Mouse (Mus musculus) CH12.LX (cell line): ENCODE measurements around the gene Tmem87a. TPM values are rescaled to one million over a fixed set of nuclear protein-coding genes. Genes with fewer than 3 reads are reported as not detected.

ENCODE experiments used
- DNase-seq: peaks from one replicate; pipeline ENCODE4 v3.0.0-alpha.2; 2013; ENCODE audit errors: extremely low read depth
- H3K27ac ChIP-seq: 2 replicates; pipeline ENCODE4 v1.5.1; 2012; ENCODE audit warnings: low read depth, mild to moderate bottlenecking, control low read depth, moderate library complexity; ENCODE audit not compliant: insufficient read depth
- H3K27me3 ChIP-seq: replicated peaks from 2 replicates; pipeline ENCODE3; 2012; ENCODE audit warnings: inconsistent platforms
- H3K36me3 ChIP-seq, 2 experiments: replicated peaks in 1 of 2; 2 replicates each; pipeline versions ENCODE3 to v1.6.1; 2012; ENCODE audit warnings: inconsistent platforms in 1 of 2, low read length in 1 of 2, mild to moderate bottlenecking in 1 of 2, mixed read lengths in 1 of 2, moderate library complexity in 1 of 2; ENCODE audit not compliant: control insufficient read depth in 1 of 2, insufficient read depth in 1 of 2
- H3K4me1 ChIP-seq, 2 experiments: 2 replicates each; pipeline ENCODE4 v1.6.1; 2012; ENCODE audit warnings: inconsistent platforms in 1 of 2, moderate library complexity in 1 of 2; ENCODE audit not compliant: insufficient read depth in 2 of 2, control insufficient read depth in 1 of 2
- H3K4me2 ChIP-seq: 2 replicates; pipeline ENCODE4 v1.6.1; 2012; ENCODE audit warnings: low read depth, mild to moderate bottlenecking, control low read depth; ENCODE audit not compliant: poor library complexity, insufficient read depth, severe bottlenecking
- H3K4me3 ChIP-seq, 3 experiments: fragments of 150-350 bp in 1 of 3; sonication (generic) in 1 of 3; replicated peaks in 1 of 3; 2 replicates each; pipeline versions ENCODE3 to v1.5.1; 2011 to 2012; ENCODE audit warnings: low read depth in 2 of 3, low read length in 2 of 3, mild to moderate bottlenecking in 2 of 3, moderate library complexity in 2 of 3, control low read depth in 1 of 3, improper control_type of control experiment in 1 of 3, inconsistent platforms in 1 of 3, mixed read lengths in 1 of 3; ENCODE audit not compliant: poor library complexity in 1 of 3
- H3K79me2 ChIP-seq: replicated peaks from 2 replicates; pipeline ENCODE4 v1.6.1; 2012; ENCODE audit warnings: mild to moderate bottlenecking, moderate library complexity; ENCODE audit not compliant: control insufficient read depth, poor library complexity, insufficient read depth, severe bottlenecking; ENCODE audit errors: extremely low read depth
- H3K9ac ChIP-seq: 2 replicates; pipeline ENCODE4 v1.6.1; 2012; ENCODE audit warnings: low read depth, mild to moderate bottlenecking, control low read depth, moderate library complexity; ENCODE audit not compliant: insufficient read depth
- H3K9me3 ChIP-seq: replicated peaks from 2 replicates; pipeline ENCODE3; 2012; ENCODE audit warnings: low read length, inconsistent platforms, mixed read lengths
- CHD2 ChIP-seq: IDR thresholded peaks from 2 replicates; pipeline ENCODE4 v1.6.1; 2011; ENCODE audit warnings: low read length, improper control_type of control experiment
- CTCF ChIP-seq, 2 experiments: IDR thresholded peaks in 1 of 2; conservative IDR thresholded peaks in 1 of 2; 2 replicates each; pipeline ENCODE4 v1.5.1; 2011 to 2012; ENCODE audit warnings: low read depth in 2 of 2, low read length in 2 of 2, improper control_type of control experiment in 1 of 2, inconsistent platforms in 1 of 2, mild to moderate bottlenecking in 1 of 2, moderate library complexity in 1 of 2
- E2F4 ChIP-seq: IDR thresholded peaks from 2 replicates; pipeline ENCODE4 v1.6.1; 2011; ENCODE audit warnings: low read depth, low read length, improper control_type of control experiment; ENCODE audit not compliant: insufficient replicate concordance
- EP300 ChIP-seq: IDR thresholded peaks from 2 replicates; pipeline ENCODE4 v1.6.1; 2011; ENCODE audit warnings: low read length, improper control_type of control experiment
- ETS1 ChIP-seq: conservative IDR thresholded peaks from 2 replicates; pipeline ENCODE4 v1.6.1; 2012; ENCODE audit warnings: low read depth, mild to moderate bottlenecking, inconsistent platforms, low read length, improper control_type of control experiment, moderate library complexity
- HCFC1 ChIP-seq: IDR thresholded peaks from 2 replicates; pipeline ENCODE4 v1.6.1; 2012; ENCODE audit warnings: low read depth, mild to moderate bottlenecking, inconsistent platforms, low read length, improper control_type of control experiment
- KAT2A ChIP-seq: IDR thresholded peaks from 2 replicates; pipeline ENCODE4 v1.6.1; 2012; ENCODE audit warnings: low read length, improper control_type of control experiment, inconsistent platforms; ENCODE audit not compliant: insufficient replicate concordance
- MAX ChIP-seq: IDR thresholded peaks from 2 replicates; pipeline ENCODE4 v1.6.1; 2011; ENCODE audit warnings: low read length, improper control_type of control experiment
- MYC ChIP-seq: IDR thresholded peaks from 2 replicates; pipeline ENCODE4 v1.6.1; 2011; ENCODE audit warnings: low read depth, mild to moderate bottlenecking, improper control_type of control experiment, low read length
- NELFE ChIP-seq: IDR thresholded peaks from 2 replicates; pipeline ENCODE4 v1.6.1; 2011; ENCODE audit warnings: low read depth, low read length, improper control_type of control experiment
- PAX5 ChIP-seq: IDR thresholded peaks from 2 replicates; pipeline ENCODE4 v1.6.1; 2012; ENCODE audit warnings: low read length, inconsistent platforms, mixed read lengths
- POLR2A ChIP-seq: IDR thresholded peaks from 2 replicates; pipeline ENCODE4 v1.6.1; 2011; ENCODE audit warnings: low read depth, mild to moderate bottlenecking, improper control_type of control experiment, low read length
- POLR2AphosphoS2 ChIP-seq: IDR thresholded peaks from 2 replicates; pipeline ENCODE4 v1.6.1; 2011; ENCODE audit warnings: low read depth, low read length, improper control_type of control experiment
- RCOR1 ChIP-seq: conservative IDR thresholded peaks from 2 replicates; pipeline ENCODE4 v1.6.1; 2012; ENCODE audit warnings: low read depth, mild to moderate bottlenecking, inconsistent platforms, low read length, improper control_type of control experiment
- SMC3 ChIP-seq: IDR thresholded peaks from 2 replicates; pipeline ENCODE4 v1.6.1; 2011; ENCODE audit warnings: low read depth, low read length, improper control_type of control experiment
- TBP ChIP-seq: conservative IDR thresholded peaks from 2 replicates; pipeline ENCODE4 v1.6.1; 2011; ENCODE audit warnings: low read depth, low read length, improper control_type of control experiment
- UBTF ChIP-seq: IDR thresholded peaks from 2 replicates; pipeline ENCODE4 v1.6.1; 2012; ENCODE audit warnings: low read depth, mild to moderate bottlenecking, inconsistent platforms, low read length, improper control_type of control experiment, moderate library complexity
- ZC3H11A ChIP-seq: IDR thresholded peaks from 2 replicates; pipeline ENCODE4 v1.6.1; 2012; ENCODE audit warnings: low read depth, mild to moderate bottlenecking, inconsistent platforms, low read length, improper control_type of control experiment
- ZMIZ1 ChIP-seq: IDR thresholded peaks from 2 replicates; pipeline ENCODE4 v1.6.1; 2012; ENCODE audit warnings: low read depth, mild to moderate bottlenecking, inconsistent platforms, low read length, improper control_type of control experiment
- ZNF384 ChIP-seq: IDR thresholded peaks from 2 replicates; pipeline ENCODE4 v1.6.1; 2012; ENCODE audit warnings: low read depth, low read length, improper control_type of control experiment, inconsistent platforms
- dilution Hi-C: fragments of 300-500 bp; cut with MboI; formaldehyde crosslinking; loops from 2 replicates; pipeline ENCODE4 v1.14.3; 2020; ENCODE audit warnings: low sequenced_read_pairs; ENCODE audit not compliant: extremely low pct_unique_long_range_greater_than_20kb, extremely low pct_ligation_motif_present
- in situ Hi-C: fragments of 300-500 bp; cut with MboI; formaldehyde crosslinking; loops from 3 replicates; pipeline ENCODE4 v1.14.3; 2019; ENCODE audit warnings: low sequenced_read_pairs, low pct_ligation_motif_present, low pct_unique_long_range_greater_than_20kb, mixed read lengths
- polyA plus RNA-seq: library from polyadenylated mRNA; unstranded; fragments of >175 nt; gene quantifications from 2 replicates; pipeline ENCODE4 v1.2.1, GENCODE M21; 2012; ENCODE audit warnings: low read depth; ENCODE audit not compliant: insufficient read length
- total RNA-seq, 2 experiments: library from RNA; depleted of rRNA; stranded (reverse); fragments of 300-350 nt in 1 of 2; fragments of >200 nt in 1 of 2; gene quantifications; 2 replicates each; pipeline ENCODE4 v1.2.3; 2012 to 2014

Gene Tmem87a
- total and polyA plus RNA-seq, 3 experiments = 26.0 to 43.5 (median 30.5) TPM

DNA sequence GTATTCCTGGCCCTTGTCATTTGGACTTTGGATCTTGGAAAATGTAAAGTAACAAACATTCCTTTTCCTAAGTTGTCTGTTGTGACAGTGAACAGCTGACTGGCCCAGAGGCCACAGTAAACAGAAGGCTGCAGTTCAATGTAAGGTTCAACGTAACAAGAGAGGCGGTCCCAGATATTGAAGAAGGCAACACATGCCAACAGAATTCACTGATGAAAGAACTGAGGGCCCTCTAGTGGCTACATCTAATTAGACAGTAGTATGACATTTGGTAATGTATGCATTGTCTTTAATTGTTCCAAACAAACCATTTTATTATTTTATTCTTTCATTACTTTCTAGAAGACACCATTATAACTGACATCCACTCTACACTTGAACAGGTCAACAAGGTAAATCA lies 66.0 kb downstream of the Tmem87a start:
- dilution Hi-C loops (no loop called here), in situ Hi-C loops (no loop called here)
- no peak for DNase-seq
- no peaks in the 10 kb centered on the region for H3K4me1 ChIP-seq
- H3K27ac ChIP-seq = no peak overlapping the region
- TF ChIP-seq CTCF (conservative IDR thresholded peaks at IDR 0.05 in 1 of 2, IDR thresholded peaks at IDR 0.05 in 1 of 2; ENCODE audit: low read depth in 2 of 2, low read length in 2 of 2) (peak in 1 of 2 experiments; percentile 43; a peak in 2 of 4 replicates), HCFC1 (no peak)
- no peaks in the 10 kb centered on the region for H3K9me3 ChIP-seq
- no peak overlapping the region for H3K9ac ChIP-seq
- H3K4me2 ChIP-seq = no peak overlapping the region
- H3K36me3 ChIP-seq = peaks cover 63 to 88% of the 10 kb centered on the region in 2 experiments
- H3K79me2 ChIP-seq = no peaks in the 10 kb centered on the region
- no peaks in the 10 kb centered on the region for H3K27me3 ChIP-seq
- H3K4me3 ChIP-seq = no peak overlapping the region

DNA sequence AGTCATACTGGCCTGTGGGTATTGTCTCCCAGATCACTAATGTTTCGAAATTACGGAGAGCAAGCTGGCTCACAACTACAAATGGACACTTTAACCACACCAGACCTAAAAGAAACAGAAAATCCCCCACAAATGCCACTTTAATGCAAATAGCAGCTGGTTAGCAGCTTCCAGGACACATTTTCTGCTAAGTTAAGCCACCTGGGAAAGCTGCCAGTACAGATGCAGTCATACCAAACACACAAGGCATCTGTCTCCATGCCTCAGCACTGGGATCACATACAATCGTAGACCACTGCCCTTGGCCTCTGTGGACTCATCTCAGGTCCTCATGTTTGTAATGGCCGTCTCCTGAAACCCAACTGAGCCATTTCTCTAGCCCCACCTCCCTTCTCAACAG lies 72.3 kb downstream of the Tmem87a start:
- Histone ChIP-seq H3K36me3 (peaks cover 63 to 84% of the 10 kb centered on the region in 2 experiments), H3K27ac (no peak overlapping the region), H3K4me3 (no peak overlapping the region), H3K4me2 (no peak overlapping the region), H3K27me3 (no peaks in the 10 kb centered on the region), H3K9me3 (no peaks in the 10 kb centered on the region), H3K79me2 (no peaks in the 10 kb centered on the region), H3K4me1 (no peaks in the 10 kb centered on the region), H3K9ac (no peak overlapping the region)
- TF ChIP-seq HCFC1 (no peak), NELFE (no peak), MAX (no peak), ETS1 (no peak), SMC3 (no peak), E2F4 (no peak), KAT2A (no peak), POLR2A (no peak), EP300 (no peak), PAX5 (no peak), RCOR1 (no peak), MYC (no peak), ZMIZ1 (no peak), ZNF384 (no peak)
- in situ Hi-C loops (no loop called here), dilution Hi-C loops (no loop called here)
- DNase-seq = no peak

DNA sequence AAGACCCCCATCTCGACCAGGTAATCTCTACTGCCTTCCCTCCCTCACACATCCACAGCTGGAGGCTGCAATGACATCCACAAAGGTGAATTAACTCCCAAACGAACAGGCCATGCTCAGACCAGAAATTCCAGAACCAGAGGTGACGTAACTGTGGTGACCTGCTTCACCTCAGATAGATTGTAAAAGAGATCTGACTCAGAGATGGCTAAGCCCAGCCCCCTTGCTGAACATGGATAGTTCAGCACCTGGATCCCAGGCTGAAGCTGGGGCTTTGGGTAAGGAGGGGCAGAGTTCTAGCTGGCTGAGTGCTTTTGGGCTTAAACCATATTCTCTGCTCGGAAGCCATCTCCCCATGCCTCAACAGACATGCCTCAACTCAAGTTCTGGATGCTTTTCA lies 88.8 kb downstream of the Tmem87a start:
- dilution Hi-C loops = no loop called here
- H3K36me3 ChIP-seq = peaks cover 31 to 46% of the 10 kb centered on the region in 2 experiments
- TF ChIP-seq POLR2AphosphoS2 (no peak), TBP (no peak), ZMIZ1 (no peak), CHD2 (no peak), UBTF (no peak), ZC3H11A (no peak), EP300 (no peak)

More for the DNA sequence above, 88.8 kb downstream of the Tmem87a start:
- Histone ChIP-seq H3K4me2 (no peak overlapping the region), H3K9ac (no peak overlapping the region), H3K27ac (no peak overlapping the region), H3K27me3 (no peaks in the 10 kb centered on the region), H3K4me3 (no peak overlapping the region), H3K79me2 (no peaks in the 10 kb centered on the region), H3K4me1 (peaks cover 0 to 6% of the 10 kb centered on the region in 2 experiments; a peak in 1 of 4 replicates), H3K9me3 (no peaks in the 10 kb centered on the region)
- DNase-seq = no peak
- in situ Hi-C loops = no loop called here
